Mouse (Mus musculus): ENCODE data around the gene Pgm1.

DNA sequence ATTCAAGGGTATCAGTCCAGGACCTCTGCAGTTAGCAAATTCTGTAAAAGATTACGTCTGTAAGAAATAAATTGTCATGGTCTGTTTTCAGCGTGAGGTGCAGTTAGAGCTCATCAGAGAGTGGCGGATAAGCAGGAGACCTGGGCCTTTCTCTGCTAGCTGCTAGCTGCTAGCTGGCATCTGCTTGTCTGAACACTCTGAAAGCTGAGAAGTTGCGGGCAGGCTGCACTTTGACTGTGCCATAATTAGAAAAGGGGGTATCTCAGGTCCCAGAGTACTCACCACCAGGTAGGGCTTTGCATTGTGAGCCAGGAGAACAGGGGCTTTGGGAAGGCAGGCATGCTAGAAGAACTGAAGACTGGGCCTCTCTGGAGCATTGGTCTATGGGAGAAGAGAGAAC lies 2.6 kb downstream of the Pgm1 start:
- TF ChIP-seq CTCF (IDR thresholded peaks at IDR 0.05) (no peak), EP300 (IDR thresholded peaks at IDR 0.05) (no peak)
